Mouse (Mus musculus): ENCODE measurements around the gene Lrrc36. TPM values are rescaled to one million over a fixed set of nuclear protein-coding genes. Genes with fewer than 3 reads are reported as not detected.
A peak's percentile ranks its signal among the peaks of the same experiment; 100 is the strongest.

The Lrrc36 gene
- 0.36 TPM in 1 of 2 replicates, not detected in the other for total RNA-seq (2014; fragmentation: Nextera tagmentation)
- not detected in 2 replicates for total RNA-seq (2017)

GRCm38 (mm10) chr8:105413391-105413790, at the start of gene Lrrc36, which contains the start of gene Kctd19:
Gene Lrrc36 (plus strand): TSS chr8:105413571.
Gene Kctd19 (minus strand): TSS chr8:105413502.
- peak; percentile 98 for ATAC-seq (replicated peaks; ENCODE audit: poor library complexity, severe bottlenecking)

GRCm38 (mm10) chr8:105367107-105367506, 46.3 kb upstream of the Lrrc36 start:
- peak; percentile 50; the same call in 1 of the 2 replicates for ATAC-seq (replicated peaks; ENCODE audit: poor library complexity, severe bottlenecking)

DNA sequence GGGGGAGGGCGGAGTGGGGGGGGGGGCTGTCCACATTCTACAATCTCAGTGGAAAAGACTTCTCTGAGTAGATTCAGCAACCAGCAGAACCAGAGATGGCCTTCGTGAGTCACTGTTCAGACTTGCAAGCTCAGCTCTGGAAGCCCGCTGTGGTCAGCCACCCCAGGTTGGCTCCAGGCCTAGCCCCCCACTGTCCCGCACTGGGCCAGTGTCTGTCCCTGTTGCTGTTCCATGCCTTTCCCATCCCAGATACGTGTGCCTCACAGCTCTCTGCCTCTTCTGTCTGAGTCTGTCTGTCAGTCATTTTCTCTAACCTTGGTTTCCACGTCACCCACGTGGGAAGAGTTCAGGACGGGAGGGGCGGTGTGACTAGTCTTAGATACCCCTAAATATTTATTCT, 40.9 kb upstream of the Lrrc36 start:
- no peak for ATAC-seq (replicated peaks; ENCODE audit: poor library complexity, severe bottlenecking)

- ATAC-seq (replicated peaks; ENCODE audit: poor library complexity, severe bottlenecking), result no peak
Observed at GRCm38 (mm10) chr8:105373032-105373431, 40.3 kb upstream of the Lrrc36 start, which contains the start of gene Plekhg4. Gene Plekhg4 (plus strand): TSS chr8:105373274.

- ATAC-seq (replicated peaks; ENCODE audit: poor library complexity, severe bottlenecking), result peak; percentile 72
Observed at GRCm38 (mm10) chr8:105374513-105374966, 38.8 kb upstream of the Lrrc36 start.

GRCm38 (mm10) chr8:105378673-105379072, 34.7 kb upstream of the Lrrc36 start:
- no peak for ATAC-seq (replicated peaks; ENCODE audit: poor library complexity, severe bottlenecking)

- no peak for ATAC-seq (replicated peaks; ENCODE audit: poor library complexity, severe bottlenecking)
Observed at GRCm38 (mm10) chr8:105380308-105380707, 33.1 kb upstream of the Lrrc36 start.

- ATAC-seq (replicated peaks; ENCODE audit: poor library complexity, severe bottlenecking), result peak; percentile 42
Observed at GRCm38 (mm10) chr8:105384070-105384469, 29.3 kb upstream of the Lrrc36 start.

DNA sequence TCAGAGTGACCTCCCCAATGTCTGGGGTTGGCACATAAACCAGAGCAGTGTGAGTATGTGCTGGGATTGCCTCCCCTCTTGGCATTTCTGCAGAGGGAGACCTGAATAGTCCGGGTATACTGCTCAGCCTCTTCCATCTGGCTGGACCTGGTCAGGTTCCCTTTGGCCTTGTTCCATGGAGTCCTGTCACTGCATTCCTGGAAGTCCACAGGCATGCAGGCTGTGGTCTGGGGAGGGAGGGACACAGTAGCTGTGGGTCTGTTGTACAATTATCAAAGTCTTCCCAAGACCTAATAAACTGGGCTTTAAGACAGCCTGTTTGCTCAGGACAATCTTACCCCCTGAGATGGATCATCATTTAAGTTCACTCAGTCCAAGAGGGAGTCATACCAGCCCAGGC, 26.2 kb upstream of the Lrrc36 start:
- no peak for ATAC-seq (replicated peaks; ENCODE audit: poor library complexity, severe bottlenecking)

DNA sequence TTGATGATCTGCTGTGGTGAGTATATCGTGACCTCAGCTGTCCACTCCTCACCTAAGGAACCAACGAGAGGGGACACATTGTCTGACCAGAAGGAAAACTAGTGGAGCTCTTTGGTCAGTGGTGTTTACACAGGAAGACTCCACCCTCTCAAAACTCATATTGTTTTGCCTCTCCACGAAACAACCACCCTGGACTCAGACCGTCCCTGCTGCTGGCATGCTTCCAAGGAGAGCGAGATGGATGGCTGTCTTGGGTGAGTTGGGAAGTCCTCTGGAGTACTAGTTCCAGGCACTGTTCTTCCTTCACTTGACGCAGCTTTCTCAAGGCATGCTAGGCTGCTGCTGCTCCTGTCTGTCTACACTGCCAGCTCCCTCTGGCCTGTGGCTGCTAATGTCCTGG, 24.3 kb upstream of the Lrrc36 start:
- no peak for ATAC-seq (replicated peaks; ENCODE audit: poor library complexity, severe bottlenecking)

- ATAC-seq (replicated peaks; ENCODE audit: poor library complexity, severe bottlenecking), result peak; percentile 84
Observed at GRCm38 (mm10) chr8:105393089-105393787, 20.1 kb upstream of the Lrrc36 start.

DNA sequence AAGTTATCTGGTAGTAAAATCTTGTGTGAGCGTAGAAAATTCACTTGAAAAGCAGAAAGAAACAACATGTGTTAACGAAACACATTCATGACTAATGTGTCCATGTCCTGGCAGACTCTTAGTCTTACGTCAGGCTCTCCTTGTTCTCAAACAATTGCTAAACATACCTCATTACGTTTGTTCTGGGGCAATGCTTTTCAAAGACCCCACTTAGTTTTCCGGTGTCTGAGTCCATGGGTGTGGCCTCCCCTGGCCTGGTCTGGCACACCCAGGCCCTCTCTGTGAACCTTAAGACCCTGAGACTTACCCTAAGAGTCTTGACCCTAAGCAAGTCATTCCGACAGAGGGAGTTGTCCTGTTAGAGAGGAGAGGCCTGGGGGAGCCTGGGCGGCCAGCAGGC, 19.5 kb upstream of the Lrrc36 start:
- peak; percentile 13; the same call in 1 of the 2 replicates for ATAC-seq (replicated peaks; ENCODE audit: poor library complexity, severe bottlenecking)

DNA sequence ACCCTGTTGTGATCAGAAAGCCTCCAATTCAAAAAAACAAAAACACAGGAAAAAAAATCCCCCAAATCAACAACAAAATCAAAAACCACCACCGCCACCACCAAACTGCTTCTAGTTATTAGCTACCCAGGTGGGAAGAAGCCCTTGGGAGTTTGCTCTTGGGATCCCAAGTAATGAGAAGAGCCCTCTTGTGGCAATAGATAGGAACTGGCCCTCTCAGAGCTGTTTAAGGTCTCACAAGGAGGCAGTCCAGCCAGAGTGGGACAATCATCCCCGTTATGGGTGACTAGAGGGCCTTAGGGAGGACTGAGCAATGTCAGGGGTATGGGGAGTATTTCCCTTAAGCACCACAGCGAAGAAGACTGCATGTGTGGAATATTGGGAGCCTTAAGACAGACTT, 15.6 kb upstream of the Lrrc36 start:
- peak; percentile 38; the same call in 1 of the 2 replicates for ATAC-seq (replicated peaks; ENCODE audit: poor library complexity, severe bottlenecking)

DNA sequence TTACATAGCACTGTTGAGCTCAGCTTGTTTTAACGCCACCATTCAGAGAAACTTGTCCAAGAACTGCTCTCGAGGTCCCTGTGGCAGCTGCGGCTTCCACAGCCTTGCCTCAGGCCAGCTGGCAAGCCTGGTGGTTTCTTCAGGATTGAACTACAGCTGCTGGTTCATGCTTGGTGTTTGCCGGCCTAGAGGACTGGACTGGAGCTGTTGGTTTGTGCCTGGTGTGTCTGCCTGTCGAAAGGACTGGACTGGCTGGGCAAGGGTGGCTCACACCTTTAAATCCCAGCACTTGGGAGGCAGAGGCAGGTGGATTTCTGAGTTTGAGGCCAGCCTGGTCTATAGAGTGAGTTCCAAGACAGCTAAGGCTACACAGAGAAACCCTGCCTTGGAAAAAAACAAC, 13.4 kb upstream of the Lrrc36 start:
- ATAC-seq (replicated peaks; ENCODE audit: poor library complexity, severe bottlenecking), result no peak

- ATAC-seq (replicated peaks; ENCODE audit: poor library complexity, severe bottlenecking), result no peak
Observed at GRCm38 (mm10) chr8:105403467-105403866, 9.9 kb upstream of the Lrrc36 start.

DNA sequence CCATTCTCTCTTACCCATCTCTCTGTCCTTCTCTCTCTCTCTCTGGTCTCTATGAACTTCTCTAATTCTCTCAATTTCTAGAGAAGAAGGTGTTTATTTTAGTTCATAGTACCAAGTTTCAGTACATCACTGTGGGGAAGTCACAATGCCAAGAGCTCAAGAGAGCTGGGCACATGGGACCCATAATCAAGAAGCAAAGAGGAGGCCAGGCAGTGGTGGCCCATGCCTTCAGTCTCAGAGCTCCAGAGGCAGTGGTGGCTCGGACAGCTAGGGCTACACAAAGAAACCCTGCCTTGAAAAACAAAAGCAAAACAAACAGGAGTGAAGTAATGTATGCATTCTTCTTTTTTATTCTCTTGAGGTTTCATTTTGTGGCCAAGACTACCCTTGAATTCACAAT, 8.9 kb upstream of the Lrrc36 start:
- ATAC-seq (replicated peaks; ENCODE audit: poor library complexity, severe bottlenecking), result no peak

GRCm38 (mm10) chr8:105406416-105406815, 7.0 kb upstream of the Lrrc36 start:
- no peak for ATAC-seq (replicated peaks; ENCODE audit: poor library complexity, severe bottlenecking)

DNA sequence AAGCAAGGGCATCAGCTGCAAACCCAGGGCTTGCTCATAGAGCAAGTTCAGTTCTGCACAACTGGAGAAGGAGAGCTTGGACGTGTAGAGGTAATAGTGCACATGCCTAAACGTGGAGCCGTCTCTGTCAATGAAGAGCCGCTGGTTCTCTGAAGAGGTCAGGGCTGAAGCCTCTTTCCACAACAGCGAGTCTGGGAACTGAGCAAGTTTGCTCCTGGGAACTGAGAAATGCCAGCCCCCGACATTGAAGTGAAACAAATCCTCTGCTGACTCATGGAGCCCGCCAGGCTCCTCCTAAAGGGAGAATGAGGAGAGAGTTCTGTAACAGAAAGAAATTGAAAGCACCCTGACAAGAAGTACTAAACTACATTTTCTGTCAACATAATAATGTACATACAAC, 5.0 kb upstream of the Lrrc36 start:
- no peak for ATAC-seq (replicated peaks; ENCODE audit: poor library complexity, severe bottlenecking)

DNA sequence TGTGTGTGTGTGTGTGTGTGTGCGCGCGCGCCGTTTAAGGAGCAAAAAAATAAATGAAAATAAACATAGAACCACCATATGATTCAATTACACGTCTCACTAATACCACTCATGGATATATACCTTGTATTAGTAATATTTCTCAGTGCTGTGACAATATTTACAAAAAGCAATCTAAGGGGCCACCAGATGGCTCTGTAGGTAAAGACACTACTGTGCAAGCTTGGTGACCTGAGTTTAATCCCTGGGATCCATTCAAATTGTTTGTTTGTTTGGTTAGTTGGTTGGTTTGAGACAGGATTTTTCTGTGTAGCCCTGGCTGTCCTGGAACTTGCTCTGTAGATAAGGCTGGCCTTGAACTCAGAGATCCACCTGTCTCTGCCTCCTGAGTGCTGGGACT, 3.4 kb upstream of the Lrrc36 start:
- ATAC-seq (replicated peaks; ENCODE audit: poor library complexity, severe bottlenecking), result no peak

DNA sequence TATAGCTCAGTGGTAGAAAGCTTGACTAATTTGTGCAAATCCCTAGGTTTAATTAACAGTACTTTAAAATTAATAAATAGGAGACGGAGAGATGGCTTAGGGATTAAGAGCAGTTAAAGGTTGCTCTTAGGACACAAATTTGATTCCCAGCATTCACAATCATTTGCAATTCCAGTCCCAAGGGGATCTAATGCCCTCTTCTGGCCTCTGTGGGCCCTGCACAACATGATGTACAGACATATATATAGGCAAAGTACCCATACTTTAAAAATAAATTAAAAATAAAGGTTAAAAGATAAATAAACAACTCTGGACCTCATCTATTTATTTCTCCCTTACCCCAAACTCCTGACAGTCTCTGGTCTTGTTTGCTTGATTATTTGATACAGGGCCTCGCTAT, 5.6 kb downstream of the Lrrc36 start:
- no peak for ATAC-seq (replicated peaks; ENCODE audit: poor library complexity, severe bottlenecking)

DNA sequence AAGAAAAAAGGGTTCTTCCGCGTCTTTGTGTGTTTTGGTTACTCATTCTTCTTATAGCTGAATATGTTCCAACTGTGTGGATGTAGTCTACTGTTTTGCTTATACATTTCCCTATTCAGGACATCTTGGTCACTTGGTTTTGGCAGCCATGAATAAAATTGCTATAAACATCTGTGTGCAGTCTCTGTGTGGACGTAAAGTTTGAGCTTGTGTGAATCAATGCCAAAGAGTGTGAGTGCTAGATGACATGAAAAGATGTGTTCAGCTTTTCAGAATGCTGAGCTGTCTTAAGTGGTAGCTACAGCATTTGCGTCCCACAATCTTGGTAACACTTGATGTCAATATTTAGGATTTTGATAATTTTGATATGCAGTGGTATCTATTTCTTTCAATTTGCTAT, 6.4 kb downstream of the Lrrc36 start:
- no peak for ATAC-seq (replicated peaks; ENCODE audit: poor library complexity, severe bottlenecking)

DNA sequence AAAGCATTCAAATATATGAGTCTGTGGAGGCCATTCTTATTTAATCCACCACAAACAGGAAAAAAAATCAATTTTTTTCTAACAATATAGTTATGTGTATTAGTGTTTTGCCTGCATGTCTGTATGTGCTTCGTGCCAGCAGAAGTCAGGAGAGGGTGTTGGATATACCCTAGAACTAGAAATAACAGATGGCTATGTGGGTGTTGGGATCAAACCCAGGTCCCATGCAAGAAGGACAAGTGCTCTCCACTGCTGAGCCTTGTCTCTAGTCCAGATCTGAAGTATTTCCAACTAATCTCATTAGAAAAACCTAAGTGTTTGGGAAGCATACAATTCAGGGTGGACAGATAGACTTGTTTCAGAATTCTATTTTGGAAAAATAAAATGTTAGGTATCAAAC, 8.6 kb downstream of the Lrrc36 start:
- no peak for ATAC-seq (replicated peaks; ENCODE audit: poor library complexity, severe bottlenecking)
